Mouse (Mus musculus): ENCODE results near the gene Gm10972. TPM values are rescaled to one million over a fixed set of nuclear protein-coding genes. Genes with fewer than 3 reads are reported as not detected.

The Gm10972 gene
- total and polyA plus RNA-seq, 2 experiments from 2014 or later: not detected

GRCm38 (mm10) chr3:94621740-94622507, 21.0 kb upstream of the Gm10972 start:
- peak overlapping the region; percentile 21; the same call in 1 of the 2 replicates for H3K27ac ChIP-seq (ENCODE audit: low read depth)
- no peaks in the 10 kb centered on the region for H3K36me3 ChIP-seq (replicated peaks; ENCODE audit: control insufficient read depth, insufficient read depth, low read length)
- no peak overlapping the region for H3K4me2 ChIP-seq (ENCODE audit: low read depth, low read length)
- H3K4me3 ChIP-seq (ENCODE audit: low read depth, low read length): no peak overlapping the region
- peak; percentile 81 for ATAC-seq (ENCODE audit: insufficient read depth, low read depth)
- DNase-seq (ENCODE audit: low spot score): peak; percentile 30
- TF ChIP-seq EP300 (IDR thresholded peaks at IDR 0.05; ENCODE audit: low read depth): no peak
- TF ChIP-seq CTCF (IDR thresholded peaks at IDR 0.05; ENCODE audit: low read depth): no peak
- H3K4me1 ChIP-seq (ENCODE audit: control insufficient read depth, insufficient read depth): peaks cover 6% of the 10 kb centered on the region
- WGBS: 55% methylated on average over 11 of the region's 11 CpGs
- H3K9me3 ChIP-seq (replicated peaks; ENCODE audit: control insufficient read depth, low read length): no peaks in the 10 kb centered on the region
- no peaks in the 10 kb centered on the region for H3K27me3 ChIP-seq (ENCODE audit: control insufficient read depth, insufficient read depth, low read length)
- H3K9ac ChIP-seq (replicated peaks; ENCODE audit: low read depth, low read length): no peak overlapping the region

DNA sequence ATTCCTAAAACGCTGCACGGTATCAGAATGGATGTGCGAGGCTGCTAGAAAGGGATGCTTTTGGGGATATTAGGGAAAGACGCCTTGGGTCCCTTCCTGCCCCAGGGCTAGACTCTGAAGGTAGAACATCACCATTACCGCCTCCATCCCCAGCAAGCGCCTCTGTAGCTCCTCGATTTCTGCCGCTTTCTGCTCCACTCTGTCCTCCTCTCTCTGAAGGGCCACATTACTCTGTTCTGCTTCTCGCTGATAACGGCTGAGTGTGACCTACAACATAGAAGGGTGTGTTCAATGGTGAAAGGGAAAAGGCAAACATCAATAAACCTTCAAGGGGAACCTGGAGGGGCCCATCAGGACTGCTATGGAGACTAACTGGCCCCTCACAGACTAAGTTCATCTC, 20.4 kb upstream of the Gm10972 start:
- Histone ChIP-seq H3K4me3 (ENCODE audit: low read depth, low read length) (no peak overlapping the region), H3K27me3 (ENCODE audit: control insufficient read depth, insufficient read depth, low read length) (no peaks in the 10 kb centered on the region), H3K27ac (ENCODE audit: low read depth) (no peak overlapping the region), H3K4me2 (ENCODE audit: low read depth, low read length) (no peak overlapping the region), H3K9me3 (replicated peaks; ENCODE audit: control insufficient read depth, low read length) (no peaks in the 10 kb centered on the region), H3K36me3 (replicated peaks; ENCODE audit: control insufficient read depth, insufficient read depth, low read length) (no peaks in the 10 kb centered on the region), H3K9ac (replicated peaks; ENCODE audit: low read depth, low read length) (no peak overlapping the region), H3K4me1 (ENCODE audit: control insufficient read depth, insufficient read depth) (peaks cover 6% of the 10 kb centered on the region)
- TF ChIP-seq CTCF (IDR thresholded peaks at IDR 0.05; ENCODE audit: low read depth) (no peak), EP300 (IDR thresholded peaks at IDR 0.05; ENCODE audit: low read depth) (no peak)
- DNase-seq (ENCODE audit: low spot score) (no peak), ATAC-seq (ENCODE audit: insufficient read depth, low read depth) (no peak)
- WGBS: 84% methylated on average over 10 of the region's 10 CpGs

DNA sequence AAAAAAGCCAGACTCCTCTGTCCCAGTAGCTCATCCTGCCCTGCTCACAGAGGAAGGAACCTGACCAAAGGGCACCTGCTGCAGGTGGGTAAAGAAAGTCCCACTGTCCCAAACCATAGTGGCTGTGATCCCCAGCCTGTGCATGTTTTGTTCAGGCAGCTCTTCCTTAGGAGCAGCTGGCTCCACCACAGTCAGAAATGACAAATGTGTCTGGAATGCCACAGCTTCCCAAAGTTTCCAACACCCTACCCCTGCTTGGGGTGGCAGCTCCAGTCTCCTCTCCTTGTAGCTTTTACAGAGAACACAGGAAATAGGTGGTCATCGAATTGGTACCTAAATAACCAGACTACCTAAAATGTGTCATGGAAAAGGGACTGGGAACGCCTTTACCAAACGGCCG, 18.6 kb upstream of the Gm10972 start:
- WGBS: 81% methylated on average over 4 of the region's 4 CpGs
- Histone ChIP-seq H3K4me2 (ENCODE audit: low read depth, low read length) (no peak overlapping the region), H3K4me3 (ENCODE audit: low read depth, low read length) (no peak overlapping the region), H3K27ac (ENCODE audit: low read depth) (no peak overlapping the region), H3K9me3 (replicated peaks; ENCODE audit: control insufficient read depth, low read length) (no peaks in the 10 kb centered on the region), H3K4me1 (ENCODE audit: control insufficient read depth, insufficient read depth) (peaks cover 6% of the 10 kb centered on the region), H3K27me3 (ENCODE audit: control insufficient read depth, insufficient read depth, low read length) (no peaks in the 10 kb centered on the region), H3K9ac (replicated peaks; ENCODE audit: low read depth, low read length) (no peak overlapping the region), H3K36me3 (replicated peaks; ENCODE audit: control insufficient read depth, insufficient read depth, low read length) (no peaks in the 10 kb centered on the region)
- TF ChIP-seq CTCF (IDR thresholded peaks at IDR 0.05; ENCODE audit: low read depth): no peak
- no peak for TF ChIP-seq EP300 (IDR thresholded peaks at IDR 0.05; ENCODE audit: low read depth)
- ATAC-seq (ENCODE audit: insufficient read depth, low read depth) (no peak), DNase-seq (ENCODE audit: low spot score) (no peak)

DNA sequence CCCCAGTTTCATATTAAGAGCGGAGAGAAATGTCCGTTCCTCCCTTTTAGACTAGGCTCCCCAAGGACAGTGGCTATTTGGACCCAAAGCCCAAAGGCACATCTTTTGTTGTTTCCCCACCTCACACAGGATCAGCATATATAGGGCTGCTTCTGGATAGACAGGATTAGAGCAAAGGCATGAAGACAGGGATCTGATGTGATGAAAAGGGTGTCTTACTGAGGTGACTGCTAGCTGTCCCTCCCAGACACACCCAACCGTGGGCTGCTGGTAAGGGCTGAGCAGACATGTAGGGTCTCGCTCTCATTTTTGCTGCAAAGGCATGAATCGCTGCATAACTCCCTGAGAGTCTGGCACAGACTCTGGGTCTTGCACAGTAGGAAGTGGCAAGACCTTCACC, 14.2 kb upstream of the Gm10972 start:
- H3K9me3 ChIP-seq (replicated peaks; ENCODE audit: control insufficient read depth, low read length): no peaks in the 10 kb centered on the region
- no peak overlapping the region for H3K27ac ChIP-seq (ENCODE audit: low read depth)
- no peak overlapping the region for H3K4me2 ChIP-seq (ENCODE audit: low read depth, low read length)
- DNase-seq (ENCODE audit: low spot score) (no peak), ATAC-seq (ENCODE audit: insufficient read depth, low read depth) (no peak)
- H3K36me3 ChIP-seq (replicated peaks; ENCODE audit: control insufficient read depth, insufficient read depth, low read length): no peaks in the 10 kb centered on the region
- H3K27me3 ChIP-seq (ENCODE audit: control insufficient read depth, insufficient read depth, low read length): no peaks in the 10 kb centered on the region
- no peak overlapping the region for H3K4me3 ChIP-seq (ENCODE audit: low read depth, low read length)
- 84% methylated on average over 5 of the region's 5 CpGs for WGBS
- H3K9ac ChIP-seq (replicated peaks; ENCODE audit: low read depth, low read length): no peak overlapping the region
- TF ChIP-seq CTCF (IDR thresholded peaks at IDR 0.05; ENCODE audit: low read depth) (no peak), EP300 (IDR thresholded peaks at IDR 0.05; ENCODE audit: low read depth) (no peak)
- H3K4me1 ChIP-seq (ENCODE audit: control insufficient read depth, insufficient read depth): no peaks in the 10 kb centered on the region

GRCm38 (mm10) chr3:94629876-94630275, 13.0 kb upstream of the Gm10972 start:
- ATAC-seq (ENCODE audit: insufficient read depth, low read depth) (no peak), DNase-seq (ENCODE audit: low spot score) (no peak)
- Histone ChIP-seq H3K9me3 (replicated peaks; ENCODE audit: control insufficient read depth, low read length) (no peaks in the 10 kb centered on the region), H3K27me3 (ENCODE audit: control insufficient read depth, insufficient read depth, low read length) (no peaks in the 10 kb centered on the region), H3K9ac (replicated peaks; ENCODE audit: low read depth, low read length) (no peak overlapping the region), H3K36me3 (replicated peaks; ENCODE audit: control insufficient read depth, insufficient read depth, low read length) (no peaks in the 10 kb centered on the region), H3K4me3 (ENCODE audit: low read depth, low read length) (no peak overlapping the region), H3K4me1 (ENCODE audit: control insufficient read depth, insufficient read depth) (no peaks in the 10 kb centered on the region), H3K27ac (ENCODE audit: low read depth) (no peak overlapping the region), H3K4me2 (ENCODE audit: low read depth, low read length) (no peak overlapping the region)
- 76% methylated on average over 3 of the region's 3 CpGs for WGBS
- TF ChIP-seq EP300 (IDR thresholded peaks at IDR 0.05; ENCODE audit: low read depth) (no peak), CTCF (IDR thresholded peaks at IDR 0.05; ENCODE audit: low read depth) (no peak)

All from heart, postnatal 0 days (tissue).